Mouse (Mus musculus) subcutaneous adipose tissue, adult 2 months (tissue): ENCODE results near the gene Hap1. TPM values are rescaled to one million over a fixed set of nuclear protein-coding genes. Genes with fewer than 3 reads are reported as not detected.

ENCODE experiments used
- polyA plus RNA-seq: library from polyadenylated mRNA; depleted of rRNA; stranded (reverse); fragments of >200 nt; gene quantifications from 2 replicates; pipeline ENCODE4 v1.2.3, GENCODE M21; 2012; ENCODE audit warnings: low replicate concordance; rRNA removed

Gene Hap1
- polyA plus RNA-seq: 0.97 and 7.3 TPM in 2 replicates

GRCm38 (mm10) chr11:100355972-100356818 is at the start of gene Hap1:
TSS of gene Hap1 (minus strand) at chr11:100356128.

DNA sequence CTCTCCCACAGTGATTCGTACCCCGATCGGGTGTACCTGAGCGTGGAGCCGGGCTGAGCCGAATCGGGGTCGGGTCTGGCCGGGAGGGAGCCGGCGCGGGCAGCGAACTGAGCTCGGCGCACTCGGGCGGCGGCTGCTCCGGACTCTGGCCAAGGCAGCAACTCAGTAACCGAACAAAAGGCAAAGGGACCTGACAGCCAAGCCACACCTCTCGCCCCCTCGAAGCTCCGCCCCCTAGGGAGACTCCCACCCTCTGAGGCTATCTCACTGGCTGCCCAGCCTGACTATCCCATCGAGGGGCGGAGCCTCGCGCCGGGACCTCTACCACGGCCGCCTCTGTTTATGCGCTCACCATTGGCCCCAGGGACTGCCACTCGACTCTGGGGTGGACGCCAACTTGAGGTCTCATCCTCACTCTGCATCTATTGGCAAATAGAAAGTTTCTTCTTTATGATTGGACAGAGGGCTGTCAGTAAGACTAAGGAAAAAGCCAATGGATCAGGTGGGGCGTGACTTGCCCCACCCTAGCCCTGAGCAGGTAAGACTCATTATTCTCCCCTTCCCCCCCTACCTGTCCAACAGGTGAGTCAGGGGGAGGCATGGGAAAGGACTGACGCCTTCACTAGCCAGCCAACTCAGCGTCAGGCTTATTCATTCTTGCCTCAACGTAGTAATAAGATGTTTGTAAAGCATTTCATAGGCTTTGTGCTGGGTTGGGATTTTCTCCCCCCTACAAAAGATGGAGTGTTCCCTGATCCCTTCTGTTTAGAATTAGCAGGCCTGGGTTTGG is 41.9 kb upstream of the Hap1 start, which contains the start of gene Jup:
Gene Jup, minus strand, starts transcription at position 164 of the 790 bp plus-strand sequence.

GRCm38 (mm10) chr11:100333944-100334457 is 21.9 kb downstream of the Hap1 start, which contains the start of gene Gast:
TSS of gene Gast (plus strand) at chr11:100334407.

GRCm38 (mm10) chr11:100319492-100320171 is 36.3 kb downstream of the Hap1 start, which contains the start of gene Eif1:
TSS of gene Eif1 (plus strand) at chr11:100319885.

Other genes with a start within 250 kb of the Hap1 start
- 0.49 TPM in 1 of 2 replicates, not detected in the other for gene Krt13, start 234.6 kb downstream of the Hap1 start, polyA plus RNA-seq
- 1.1 TPM in 1 of 2 replicates, not detected in the other for gene Krt15, start 220.2 kb downstream of the Hap1 start, polyA plus RNA-seq
- 14.2 and 271 TPM in 2 replicates for gene Krt19, start 207.5 kb downstream of the Hap1 start, polyA plus RNA-seq
- 0.04 TPM in 1 of 2 replicates, not detected in the other for gene Krt9, start 162.9 kb downstream of the Hap1 start, polyA plus RNA-seq
- gene Krt14, start 148.6 kb downstream of the Hap1 start, polyA plus RNA-seq: 0.11 and 0.26 TPM in 2 replicates
- not detected in 2 replicates for gene Krt16, start 107.2 kb downstream of the Hap1 start, polyA plus RNA-seq
- gene Krt17, start 95.1 kb downstream of the Hap1 start, polyA plus RNA-seq: 4.0 TPM in 1 of 2 replicates, not detected in the other
- gene Krt42, start 86.3 kb downstream of the Hap1 start, polyA plus RNA-seq: not detected in 2 replicates
- 118 and 139 TPM in 2 replicates for gene Eif1, start 36.2 kb downstream of the Hap1 start, polyA plus RNA-seq
- not detected in 2 replicates for gene Gast, start 21.7 kb downstream of the Hap1 start, polyA plus RNA-seq
- gene Jup, start 41.6 kb upstream of the Hap1 start, polyA plus RNA-seq: 171 and 312 TPM in 2 replicates
- 14.1 and 62.2 TPM in 2 replicates for gene P3h4, start 58.7 kb upstream of the Hap1 start, polyA plus RNA-seq
- 32.9 and 157 TPM in 2 replicates for gene Fkbp10, start 59.6 kb upstream of the Hap1 start, polyA plus RNA-seq
- gene Nt5c3b, start 85.7 kb upstream of the Hap1 start, polyA plus RNA-seq: 30.8 and 85.2 TPM in 2 replicates
- 0.29 and 0.95 TPM in 2 replicates for gene Klhl10, start 85.8 kb upstream of the Hap1 start, polyA plus RNA-seq
- gene Klhl11, start 116.6 kb upstream of the Hap1 start, polyA plus RNA-seq: 3.5 and 9.2 TPM in 2 replicates
- 867 and 1,359 TPM in 2 replicates for gene Acly, start 171.9 kb upstream of the Hap1 start, polyA plus RNA-seq
- gene Ttc25, start 189.5 kb upstream of the Hap1 start, polyA plus RNA-seq: 1.3 and 1.5 TPM in 2 replicates
- 23.0 and 37.9 TPM in 2 replicates for gene Cnp, start 218.8 kb upstream of the Hap1 start, polyA plus RNA-seq